Mouse (Mus musculus): ENCODE measurements at regions not wholly inside any gene's neighbourhood (a gene's known extent, or its start where the extent isn't known, plus 50 kb on each side); places are given as distances from the start of the nearest gene placed in this dataset.

DNA sequence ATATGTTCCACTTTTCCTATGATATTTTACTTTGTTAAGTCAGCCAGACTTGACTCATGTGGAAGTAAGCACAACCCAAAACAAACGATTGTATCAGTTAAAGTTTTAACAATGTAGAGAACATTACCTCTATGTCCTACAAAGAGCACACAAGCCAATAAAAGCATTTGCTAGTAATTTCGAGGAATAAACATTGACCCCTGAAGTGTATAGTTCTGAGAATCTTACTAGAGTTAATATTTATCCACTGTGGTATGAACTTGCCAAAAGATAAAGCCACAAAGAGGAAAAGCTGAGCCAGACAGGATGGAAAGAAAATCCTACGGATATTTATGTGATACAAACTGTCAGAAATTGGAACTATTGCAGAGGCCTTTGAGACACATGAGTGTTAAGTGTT lies 161.5 kb upstream of the Mbnl1 start:
- DNase-seq (ENCODE audit: low spot score), result no peak

DNA sequence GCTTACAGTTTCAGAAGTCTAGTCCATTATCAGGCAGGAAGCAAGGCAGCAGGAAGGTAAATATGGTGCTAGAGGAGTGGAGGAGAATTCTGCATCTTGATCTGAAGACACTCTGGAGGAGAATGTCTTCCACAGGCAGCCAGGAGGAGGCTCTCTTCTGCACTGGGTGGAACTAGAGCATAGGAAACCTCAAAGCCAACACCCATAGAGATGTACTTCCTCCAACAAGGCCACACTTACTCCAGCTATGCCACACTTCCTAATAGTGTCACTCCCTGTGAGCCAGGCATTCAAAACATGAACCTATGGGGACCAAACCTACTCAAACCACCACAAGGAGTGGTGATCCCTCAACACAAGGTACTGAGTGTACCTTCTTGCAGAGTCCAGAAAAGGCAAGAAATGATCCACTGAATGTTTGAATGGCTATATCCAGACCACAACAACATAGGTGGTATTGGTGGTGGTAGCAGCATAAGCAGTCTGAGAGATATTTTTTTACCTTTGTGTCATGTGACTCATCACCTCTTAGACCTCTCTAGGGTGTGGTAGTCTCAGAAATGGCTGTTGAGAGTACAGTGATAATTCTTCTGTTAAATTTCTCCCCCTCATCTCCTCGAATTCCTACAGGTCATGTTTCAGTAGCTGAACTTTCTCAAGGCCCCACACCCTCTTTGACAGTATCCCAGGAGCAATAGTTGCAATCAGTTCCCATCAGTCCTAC lies 152.3 kb upstream of the Mbnl1 start:
- DNase-seq (ENCODE audit: low spot score), result no peak

DNA sequence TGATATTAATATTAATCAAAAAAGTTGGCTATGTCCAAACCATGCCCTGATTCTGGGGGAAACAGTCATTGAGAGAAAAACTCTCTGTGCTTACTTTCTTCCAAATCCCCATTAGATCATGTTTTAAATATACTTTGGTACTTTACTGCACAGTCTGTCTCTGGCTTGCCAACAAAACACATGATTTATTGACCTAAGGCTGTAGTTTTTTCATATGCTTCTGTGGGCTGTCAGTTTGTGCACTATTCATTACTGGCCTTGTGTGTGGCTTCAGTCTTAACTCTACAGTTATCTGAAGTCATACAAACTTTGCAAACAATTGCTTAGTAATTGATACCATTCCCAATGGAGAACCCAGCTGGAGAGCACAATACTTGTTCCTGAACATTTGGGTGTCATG lies 149.1 kb upstream of the Mbnl1 start:
- no peak for DNase-seq (ENCODE audit: low spot score)

DNA sequence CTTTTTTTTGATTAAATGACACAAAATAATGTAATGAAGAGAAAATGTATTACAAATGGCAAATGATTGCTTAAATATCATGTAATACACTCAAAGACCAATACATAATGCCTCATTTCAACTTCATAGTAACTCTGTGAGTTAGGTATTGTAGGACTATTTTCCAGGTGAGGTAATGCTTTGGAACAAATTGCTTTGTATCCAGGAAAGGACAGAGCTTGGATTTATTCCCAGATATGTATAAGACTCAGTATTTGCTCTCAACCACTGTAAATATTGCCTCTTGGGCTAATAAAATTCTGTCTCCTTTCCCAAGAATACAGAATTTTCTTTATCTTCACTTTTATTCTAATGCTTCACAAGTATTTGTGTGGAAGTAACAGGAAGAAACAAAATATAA lies 148.2 kb upstream of the Mbnl1 start:
- DNase-seq (ENCODE audit: low spot score), result no peak

GRCm38 (mm10) chr3:60324969-60325368 lies 147.7 kb upstream of the Mbnl1 start:
- DNase-seq (ENCODE audit: low spot score), result no peak

DNA sequence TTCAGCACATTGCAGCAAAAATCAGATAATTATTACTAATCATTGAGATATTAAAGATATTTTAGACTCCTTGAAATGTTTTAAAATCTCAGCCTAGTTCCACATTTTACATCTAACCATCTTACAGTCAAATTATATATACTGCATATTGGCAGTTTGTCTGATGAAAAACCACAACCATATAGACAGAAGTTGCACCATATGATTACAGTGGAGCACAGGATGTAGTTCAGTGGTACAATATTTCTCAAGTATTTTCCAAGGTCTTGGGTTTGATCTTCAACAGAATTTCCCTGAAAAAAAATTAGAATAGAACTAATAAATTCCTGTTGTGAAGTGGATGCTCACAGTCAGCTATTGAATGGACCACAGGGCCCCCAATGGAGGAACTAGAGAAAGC lies 140.2 kb upstream of the Mbnl1 start:
- no peak for DNase-seq (ENCODE audit: low spot score)

DNA sequence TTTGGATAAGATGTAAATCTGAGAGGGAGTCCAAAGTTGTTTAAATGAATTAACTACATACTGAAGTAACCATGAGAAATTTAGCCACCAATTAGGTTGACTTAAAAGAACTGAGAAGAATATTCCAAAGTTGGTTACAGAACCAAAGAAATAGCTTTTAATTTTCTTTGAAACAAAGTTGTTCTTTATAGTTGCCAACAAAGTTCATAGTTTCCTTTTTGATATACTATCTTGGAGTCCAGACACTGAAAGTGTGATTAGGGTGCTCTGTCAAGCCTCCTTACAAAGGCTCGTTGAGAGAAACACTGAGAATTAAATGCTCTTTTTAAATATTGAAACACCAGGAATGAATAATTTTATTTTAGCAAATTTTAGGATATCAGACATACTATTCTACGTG lies 139.0 kb upstream of the Mbnl1 start:
- no peak for DNase-seq (ENCODE audit: low spot score)

DNA sequence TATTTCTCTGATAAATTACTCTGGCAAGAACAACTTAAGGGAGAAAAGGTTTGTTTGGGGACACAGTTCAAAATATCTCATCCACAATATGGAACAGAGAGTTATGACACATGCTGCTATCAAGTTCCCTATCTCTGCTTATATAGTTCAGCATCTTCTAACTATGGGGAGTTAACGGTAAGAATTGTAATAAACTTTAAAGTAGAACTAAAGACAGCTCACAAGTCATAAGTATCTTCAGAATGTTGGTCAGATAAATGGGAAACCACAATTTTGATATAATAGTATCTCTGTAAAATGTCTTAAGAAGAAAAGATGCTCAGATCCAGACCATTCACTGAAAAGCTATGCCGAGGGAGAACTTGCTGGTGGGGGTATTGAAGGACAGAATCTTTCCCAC lies 138.5 kb upstream of the Mbnl1 start:
- no peak for DNase-seq (ENCODE audit: low spot score)

- DNase-seq (ENCODE audit: low spot score), result no peak
Measured at GRCm38 (mm10) chr3:60346390-60346789, 126.2 kb upstream of the Mbnl1 start.

GRCm38 (mm10) chr3:60347049-60347448 lies 125.6 kb upstream of the Mbnl1 start:
- no peak for DNase-seq (ENCODE audit: low spot score)

DNA sequence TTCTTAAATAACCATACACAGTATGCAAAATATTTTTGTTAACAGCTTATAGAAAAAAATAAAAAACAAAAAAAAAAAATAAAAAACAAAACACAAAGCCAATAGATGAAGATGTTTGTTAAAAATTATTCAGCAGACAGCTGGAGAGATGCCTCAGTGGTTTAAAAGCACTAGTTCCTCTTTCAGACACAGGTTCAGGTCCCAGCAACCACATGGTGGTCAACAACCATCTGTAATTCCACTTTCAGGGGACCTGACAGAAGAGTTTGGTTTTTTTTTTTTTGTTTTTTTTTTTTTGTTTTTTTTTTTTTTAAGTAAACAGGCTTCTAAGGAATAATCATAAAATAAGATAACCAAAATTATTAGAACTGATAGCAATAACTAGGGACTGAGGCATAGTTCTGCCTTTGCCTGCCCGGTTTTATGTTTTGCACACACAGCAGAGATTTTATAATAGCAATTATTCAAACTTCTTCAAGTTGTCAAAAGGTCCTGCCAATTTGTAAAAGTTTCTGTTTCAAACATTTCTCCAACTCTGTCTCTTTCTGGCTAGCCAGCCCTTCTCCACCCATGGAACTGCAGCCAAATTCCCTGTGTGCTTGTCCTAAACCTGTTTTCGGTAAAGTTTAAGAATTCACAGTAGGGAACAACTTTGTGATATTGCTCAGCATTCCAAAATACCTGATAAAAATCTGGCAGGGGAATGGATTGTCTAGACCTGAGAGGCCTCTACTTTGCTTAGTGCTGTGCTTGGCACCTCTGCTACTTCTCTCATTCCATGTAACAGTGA lies 101.3 kb upstream of the Mbnl1 start:
- DNase-seq (ENCODE audit: low spot score), result no peak

DNA sequence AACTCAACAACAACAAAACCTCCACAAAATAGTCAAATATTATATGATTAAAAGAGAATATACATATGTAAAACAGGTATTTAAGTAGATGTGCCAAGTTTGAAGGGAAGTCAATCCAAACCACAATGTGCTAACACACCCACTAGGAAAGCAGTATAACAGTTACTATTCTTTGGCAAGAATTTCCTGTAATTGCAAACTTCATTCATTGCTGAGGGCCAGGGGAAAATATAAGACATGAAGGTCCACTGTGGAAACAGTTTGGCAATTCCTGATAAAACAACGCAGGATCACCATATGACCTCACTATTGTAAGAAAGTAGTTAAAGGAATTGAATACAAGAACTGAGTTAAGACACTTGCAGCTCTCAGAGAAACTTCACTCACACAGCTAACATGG lies 99.0 kb upstream of the Mbnl1 start:
- no peak for DNase-seq (ENCODE audit: low spot score)

DNA sequence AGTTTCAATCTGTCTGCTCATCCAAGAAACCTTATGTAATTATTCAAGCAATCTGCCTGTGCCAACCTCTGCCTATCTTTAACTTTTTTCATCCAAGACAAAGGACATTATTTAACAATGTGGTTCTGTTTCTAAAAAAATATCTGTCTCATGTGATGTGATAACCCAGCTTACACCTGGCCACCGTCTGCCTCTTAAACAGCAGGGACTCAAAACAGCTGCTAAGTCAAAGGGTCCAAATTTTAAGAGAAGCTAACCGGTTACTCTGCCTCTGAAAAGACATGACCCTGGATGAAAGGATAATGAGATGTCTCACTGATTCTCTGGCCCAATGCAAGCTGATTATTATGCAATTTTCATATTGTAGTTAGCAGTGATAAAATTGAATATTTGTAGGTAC lies 84.0 kb upstream of the Mbnl1 start:
- no peak for DNase-seq (ENCODE audit: low spot score)

DNA sequence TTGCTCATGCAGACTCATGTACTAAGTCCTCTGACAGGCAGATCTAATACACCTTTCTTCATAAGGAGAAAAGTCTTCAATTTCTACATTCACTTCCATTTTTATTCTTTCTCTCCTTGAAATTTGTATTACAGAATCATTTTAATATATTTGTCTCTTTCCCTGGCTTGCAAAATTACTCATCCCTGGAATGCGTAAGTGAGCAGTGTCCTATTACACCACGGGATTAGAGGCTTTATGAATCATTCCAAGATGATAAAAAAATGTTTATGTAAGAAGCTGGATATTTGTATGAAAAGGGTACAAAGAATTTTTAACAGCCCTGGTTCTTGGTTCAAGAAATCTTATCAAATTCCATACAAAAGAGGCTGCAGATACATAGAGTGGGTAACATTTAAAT lies 83.6 kb upstream of the Mbnl1 start:
- no peak for DNase-seq (ENCODE audit: low spot score)

DNA sequence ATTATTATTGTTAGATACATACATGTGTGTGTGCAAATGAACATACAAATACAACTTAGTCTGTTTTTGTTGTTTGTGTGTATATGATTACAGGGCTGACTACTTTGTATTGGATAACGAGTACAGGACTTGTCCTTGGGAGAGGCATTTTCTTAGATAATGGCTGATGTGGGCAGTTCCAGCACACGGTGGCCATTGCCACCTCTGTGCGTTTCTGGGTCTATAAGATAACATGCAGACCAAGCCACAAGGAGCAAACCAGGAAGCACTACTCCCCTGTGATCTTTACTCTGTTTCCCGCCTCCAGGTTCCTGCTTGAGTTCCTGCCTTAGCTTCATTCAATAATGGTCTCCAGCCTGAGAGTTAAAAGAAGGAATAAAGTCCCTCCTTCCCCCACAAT lies 77.3 kb upstream of the Mbnl1 start:
- no peak for DNase-seq (ENCODE audit: low spot score)

DNA sequence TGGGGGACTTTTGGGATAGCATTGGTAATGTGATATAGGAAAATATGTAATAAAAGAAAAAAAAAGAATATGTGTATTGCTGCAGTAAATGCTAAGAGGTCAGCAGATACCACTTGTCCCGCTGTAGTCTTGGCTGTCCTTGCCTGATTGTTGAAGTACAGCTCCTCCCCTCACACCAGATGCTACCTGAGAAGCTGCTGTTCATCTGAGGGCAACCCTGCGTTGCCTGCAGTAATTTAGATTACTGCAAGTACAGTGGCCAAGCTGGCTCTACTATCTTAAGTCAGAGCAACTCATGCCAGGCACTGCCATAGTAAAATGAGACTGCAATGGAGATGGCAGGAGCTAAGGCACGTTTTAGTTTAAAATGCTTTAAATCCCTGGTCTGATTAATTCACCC lies 75.7 kb upstream of the Mbnl1 start:
- DNase-seq (ENCODE audit: low spot score), result no peak

- no peak for DNase-seq (ENCODE audit: low spot score)
Measured at GRCm38 (mm10) chr3:60398796-60399195, 73.8 kb upstream of the Mbnl1 start.

DNA sequence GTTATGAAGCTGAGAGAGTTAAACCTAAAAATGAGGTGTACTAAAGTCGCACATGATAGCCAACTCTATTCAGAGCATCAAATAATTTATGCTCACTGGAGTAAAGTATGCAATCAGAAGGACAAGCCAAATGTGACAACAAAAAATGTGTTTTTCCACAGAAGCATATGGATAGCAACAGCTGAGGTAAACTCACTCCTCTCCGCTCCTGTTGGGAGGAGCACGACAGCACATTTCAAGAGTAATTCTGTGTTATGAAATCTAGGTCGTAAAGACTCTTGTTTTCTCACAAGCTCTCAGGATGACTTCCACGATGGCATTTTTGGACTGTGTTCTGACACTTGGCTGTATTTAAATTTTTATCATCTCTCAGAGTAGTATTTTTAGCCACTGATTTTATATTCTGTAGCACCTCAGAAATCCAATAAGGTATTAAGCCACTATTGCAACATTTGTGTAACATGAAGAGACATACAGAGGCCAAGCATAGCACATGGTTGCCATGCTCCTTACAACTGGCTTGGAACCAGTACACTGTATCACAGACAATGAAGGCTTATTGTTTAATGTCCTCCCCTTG lies 70.3 kb upstream of the Mbnl1 start:
- DNase-seq (ENCODE audit: low spot score), result no peak

- no peak for DNase-seq (ENCODE audit: low spot score)
Measured at GRCm38 (mm10) chr3:60407426-60407825, 65.2 kb upstream of the Mbnl1 start.

DNA sequence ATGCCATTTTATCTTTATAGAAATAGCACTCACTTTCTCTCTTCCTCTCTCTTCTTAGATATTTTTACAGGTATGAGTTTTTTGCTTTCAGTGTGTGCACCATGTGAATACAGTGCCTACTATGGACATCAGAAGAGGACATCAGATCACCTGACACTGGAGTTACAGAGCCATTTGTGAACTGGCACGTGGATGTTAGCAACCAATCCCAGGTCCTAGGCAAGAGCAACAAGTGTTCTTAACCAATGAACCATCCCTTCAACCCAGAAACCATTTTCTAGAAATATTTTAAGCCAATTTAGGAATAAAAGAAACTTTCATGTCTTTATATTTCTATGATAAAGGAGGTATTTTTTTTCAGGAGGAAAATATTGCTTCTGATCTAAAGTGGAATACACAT lies 64.7 kb upstream of the Mbnl1 start:
- DNase-seq (ENCODE audit: low spot score), result no peak

- peak; percentile 22 for DNase-seq (ENCODE audit: low spot score)
Measured at GRCm38 (mm10) chr3:60408553-60409282, 63.9 kb upstream of the Mbnl1 start.

DNA sequence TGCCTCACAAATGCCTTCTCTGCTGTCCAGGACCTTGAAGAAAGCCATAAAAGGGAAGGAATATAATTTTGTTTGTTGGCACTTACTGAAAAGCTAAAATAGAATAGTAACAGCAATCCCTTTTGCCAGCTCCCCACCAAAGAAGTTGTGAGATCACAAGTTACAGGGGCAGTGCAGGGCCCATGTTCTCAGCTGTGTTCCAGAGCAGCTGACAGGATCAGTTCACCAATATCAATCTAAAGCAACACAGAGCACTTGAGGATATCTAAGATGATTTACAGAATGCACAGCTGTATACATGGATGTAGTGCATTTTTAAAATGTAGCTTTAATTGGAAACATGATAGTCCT lies 63.4 kb upstream of the Mbnl1 start:
- DNase-seq (ENCODE audit: low spot score), result peak; percentile 12

- DNase-seq (ENCODE audit: low spot score), result no peak
Measured at GRCm38 (mm10) chr3:60411746-60412145, 60.9 kb upstream of the Mbnl1 start.

Data from ovary, postnatal 36 days (tissue).